Mouse (Mus musculus) heart, embryonic 12.5 days (tissue): ENCODE results near the gene Castor2. TPM values are rescaled to one million over a fixed set of nuclear protein-coding genes. Genes with fewer than 3 reads are reported as not detected.

Experiments used
- ATAC-seq: fragments of 200-750 bp; cut with Nextera tagmentation; 2 replicates; pipeline ENCODE4 v1.8.0; 2017; ENCODE audit warnings: moderate TSS enrichment, moderate library complexity; ENCODE audit not compliant: insufficient number of reproducible peaks, low FRiP score
- H3K27ac ChIP-seq: fragments of 300-500 bp; sonication (generic); 2 replicates; pipeline ENCODE4 v1.5.1; 2016; ENCODE audit warnings: mild to moderate bottlenecking, moderate library complexity; ENCODE audit not compliant: poor library complexity, severe bottlenecking
- H3K27me3 ChIP-seq: fragments of 300-500 bp; sonication (generic); replicated peaks from 2 replicates; pipeline ENCODE4 v1.6.1; 2016; ENCODE audit warnings: mild to moderate bottlenecking, moderate library complexity
- H3K36me3 ChIP-seq: fragments of 300-500 bp; sonication (generic); 2 replicates; pipeline ENCODE4 v1.6.1; 2016; ENCODE audit warnings: mild to moderate bottlenecking, moderate library complexity
- H3K4me1 ChIP-seq: fragments of 300-500 bp; sonication (generic); replicated peaks from 2 replicates; pipeline ENCODE4 v1.6.1; 2016; ENCODE audit warnings: mild to moderate bottlenecking
- H3K4me2 ChIP-seq: fragments of 300-500 bp; sonication (generic); 2 replicates; pipeline ENCODE4 v1.6.1; 2016; ENCODE audit warnings: mild to moderate bottlenecking, moderate library complexity
- H3K4me3 ChIP-seq: fragments of 300-500 bp; sonication (generic); 2 replicates; pipeline ENCODE4 v1.5.1; 2016; ENCODE audit warnings: mild to moderate bottlenecking
- H3K9ac ChIP-seq: fragments of 300-500 bp; sonication (generic); 2 replicates; pipeline ENCODE4 v1.6.1; 2016; ENCODE audit warnings: mild to moderate bottlenecking, moderate library complexity
- H3K9me3 ChIP-seq: fragments of 300-500 bp; sonication (generic); replicated peaks from 2 replicates; pipeline ENCODE4 v1.6.1; 2016; ENCODE audit warnings: mild to moderate bottlenecking, moderate library complexity
- WGBS: fragments of 180-500 bp; shearing (Covaris S2); methylation state at CpG from one replicate; pipeline ENCODE4 v1.1.7; 2016; 5-methylcytosine and 5-hydroxymethylcytosine counted together
- polyA plus RNA-seq: library from polyadenylated mRNA; unstranded; fragments of >200 nt; fragmentation: Nextera tagmentation; extraction: Ambion mirVana; gene quantifications from 2 replicates; pipeline ENCODE4 v1.2.1, GENCODE M21; 2016

Castor2 gene
- 7.5 and 8.1 TPM in 2 replicates for polyA plus RNA-seq

- WGBS, result under 1% methylated on average over 57 of the region's 58 CpGs
Measured at GRCm38 (mm10) chr5:134099496-134100211, at the start of gene Castor2. Castor2 (plus strand) TSS chr5:134099711.

GRCm38 (mm10) chr5:134050711-134051110 lies 48.8 kb upstream of the Castor2 start:
- WGBS, result 28% methylated on average over 10 of the region's 10 CpGs
- H3K4me3 ChIP-seq, result no peak overlapping the region

More at GRCm38 (mm10) chr5:134099496-134100211, at the start of gene Castor2:
- Histone ChIP-seq H3K36me3 (no peaks in the 10 kb centered on the region), H3K9me3 (peaks cover 7% of the 10 kb centered on the region; the same call in 1 of the 2 replicates), H3K4me2 (peak within 1 kb of the TSS; percentile 94), H3K4me1 (peaks cover 43% of the 10 kb centered on the region), H3K27me3 (no peaks in the 10 kb centered on the region), H3K9ac (peak within 1 kb of the TSS; percentile 89), H3K27ac (peak within 1 kb of the TSS; percentile 39; the same call in 1 of the 2 replicates), H3K4me3 (peak within 1 kb of the TSS; percentile 87)
- peak; percentile 90 for ATAC-seq

GRCm38 (mm10) chr5:134052614-134053013 lies 46.9 kb upstream of the Castor2 start:
- peaks cover 7% of the 10 kb centered on the region; the same call in 1 of the 2 replicates for H3K9me3 ChIP-seq
- H3K36me3 ChIP-seq, result no peaks in the 10 kb centered on the region
- H3K4me2 ChIP-seq, result no peak overlapping the region
- no peak overlapping the region for H3K9ac ChIP-seq
- 0 out of 2 replicates have a peak, but pooled peaks cover 4% of the 10 kb centered on the region for H3K4me1 ChIP-seq
- no peak overlapping the region for H3K4me3 ChIP-seq
- 0 out of 2 replicates have a peak, but pooled peaks cover 2% of the 10 kb centered on the region for H3K27me3 ChIP-seq
- no peak overlapping the region for H3K27ac ChIP-seq
- 79% methylated on average over 4 of the region's 4 CpGs for WGBS
- no peak for ATAC-seq

More at GRCm38 (mm10) chr5:134050711-134051110, 48.8 kb upstream of the Castor2 start:
- no peaks in the 10 kb centered on the region for H3K36me3 ChIP-seq
- no peak overlapping the region for H3K27ac ChIP-seq
- ATAC-seq, result no peak
- no peak overlapping the region for H3K4me2 ChIP-seq
- peaks cover 17% of the 10 kb centered on the region for H3K9me3 ChIP-seq
- H3K4me1 ChIP-seq, result 0 out of 2 replicates have a peak, but pooled peaks cover 4% of the 10 kb centered on the region
- H3K27me3 ChIP-seq, result 0 out of 2 replicates have a peak, but pooled peaks cover 2% of the 10 kb centered on the region
- H3K9ac ChIP-seq, result no peak overlapping the region

GRCm38 (mm10) chr5:134054496-134054895 lies 45.0 kb upstream of the Castor2 start:
- ATAC-seq, result no peak
- H3K4me2 ChIP-seq, result no peak overlapping the region
- H3K9ac ChIP-seq, result no peak overlapping the region
- H3K36me3 ChIP-seq, result no peaks in the 10 kb centered on the region
- WGBS, result 77% methylated on average over 4 of the region's 4 CpGs
- no peak overlapping the region for H3K27ac ChIP-seq
- H3K4me3 ChIP-seq, result no peak overlapping the region
- H3K9me3 ChIP-seq, result no peaks in the 10 kb centered on the region
- peaks cover 16% of the 10 kb centered on the region for H3K4me1 ChIP-seq
- H3K27me3 ChIP-seq, result 0 out of 2 replicates have a peak, but pooled peaks cover 6% of the 10 kb centered on the region

GRCm38 (mm10) chr5:134058793-134059352 lies 40.6 kb upstream of the Castor2 start:
- 35% methylated on average over 13 of the region's 13 CpGs for WGBS
- no peak for ATAC-seq
- peaks cover 17% of the 10 kb centered on the region; the same call in 1 of the 2 replicates for H3K27me3 ChIP-seq
- no peak overlapping the region for H3K27ac ChIP-seq
- H3K4me2 ChIP-seq, result peak overlapping the region; percentile 8; the same call in 1 of the 2 replicates
- no peak overlapping the region for H3K9ac ChIP-seq
- H3K36me3 ChIP-seq, result no peaks in the 10 kb centered on the region
- H3K4me1 ChIP-seq, result peaks cover 12% of the 10 kb centered on the region
- no peaks in the 10 kb centered on the region for H3K9me3 ChIP-seq
- H3K4me3 ChIP-seq, result no peak overlapping the region

- no peak overlapping the region for H3K27ac ChIP-seq
- no peak overlapping the region for H3K4me2 ChIP-seq
- peaks cover 5% of the 10 kb centered on the region for H3K4me1 ChIP-seq
- H3K4me3 ChIP-seq, result no peak overlapping the region
- H3K36me3 ChIP-seq, result no peaks in the 10 kb centered on the region
- H3K9me3 ChIP-seq, result no peaks in the 10 kb centered on the region
- peak; percentile 36 for ATAC-seq
- peaks cover 31% of the 10 kb centered on the region; the same call in 1 of the 2 replicates for H3K27me3 ChIP-seq
- 46% methylated on average over 15 of the region's 15 CpGs for WGBS
- H3K9ac ChIP-seq, result no peak overlapping the region
Measured at GRCm38 (mm10) chr5:134063362-134064064, 36.0 kb upstream of the Castor2 start.

GRCm38 (mm10) chr5:134066261-134066660 lies 33.2 kb upstream of the Castor2 start:
- no peaks in the 10 kb centered on the region for H3K4me1 ChIP-seq
- H3K4me2 ChIP-seq, result no peak overlapping the region
- H3K9ac ChIP-seq, result no peak overlapping the region
- no peak overlapping the region for H3K27ac ChIP-seq
- H3K36me3 ChIP-seq, result no peaks in the 10 kb centered on the region
- no peak for ATAC-seq
- no peak overlapping the region for H3K4me3 ChIP-seq
- peaks cover 10% of the 10 kb centered on the region; the same call in 1 of the 2 replicates for H3K9me3 ChIP-seq
- H3K27me3 ChIP-seq, result peaks cover 27% of the 10 kb centered on the region; the same call in 1 of the 2 replicates
- 31% methylated on average over 3 of the region's 3 CpGs for WGBS

- Histone ChIP-seq H3K4me1 (no peaks in the 10 kb centered on the region), H3K36me3 (no peaks in the 10 kb centered on the region)
Measured at GRCm38 (mm10) chr5:134067924-134068323, 31.6 kb upstream of the Castor2 start.

GRCm38 (mm10) chr5:134073512-134074041 lies 25.9 kb upstream of the Castor2 start:
- Histone ChIP-seq H3K9me3 (peaks cover 21% of the 10 kb centered on the region), H3K36me3 (no peaks in the 10 kb centered on the region), H3K4me1 (no peaks in the 10 kb centered on the region), H3K27me3 (no peaks in the 10 kb centered on the region), H3K9ac (no peak overlapping the region), H3K4me3 (no peak overlapping the region), H3K27ac (no peak overlapping the region), H3K4me2 (no peak overlapping the region)
- no peak for ATAC-seq
- 70% methylated on average over 17 of the region's 17 CpGs for WGBS

More at GRCm38 (mm10) chr5:134067924-134068323, 31.6 kb upstream of the Castor2 start:
- Histone ChIP-seq H3K4me3 (no peak overlapping the region), H3K27ac (no peak overlapping the region), H3K27me3 (peaks cover 16% of the 10 kb centered on the region; the same call in 1 of the 2 replicates), H3K4me2 (no peak overlapping the region), H3K9ac (no peak overlapping the region), H3K9me3 (peaks cover 12% of the 10 kb centered on the region; the same call in 1 of the 2 replicates)
- WGBS, result 14% methylated on average over 1 of the region's 1 CpGs
- ATAC-seq, result no peak

GRCm38 (mm10) chr5:134074368-134074767 lies 25.1 kb upstream of the Castor2 start:
- no peak overlapping the region for H3K4me2 ChIP-seq
- no peak overlapping the region for H3K4me3 ChIP-seq
- no peak for ATAC-seq
- H3K9me3 ChIP-seq, result peaks cover 21% of the 10 kb centered on the region
- H3K27me3 ChIP-seq, result no peaks in the 10 kb centered on the region
- no peak overlapping the region for H3K27ac ChIP-seq
- H3K4me1 ChIP-seq, result no peaks in the 10 kb centered on the region
- H3K9ac ChIP-seq, result no peak overlapping the region
- no peaks in the 10 kb centered on the region for H3K36me3 ChIP-seq
